Mouse (Mus musculus): ENCODE results near the gene Ube3a. TPM values are rescaled to one million over a fixed set of nuclear protein-coding genes. Genes with fewer than 3 reads are reported as not detected.
A peak's percentile ranks its signal among the peaks of the same experiment; 100 is the strongest.

Ube3a gene
- polyA plus RNA-seq, 1 experiment: 114 TPM

DNA sequence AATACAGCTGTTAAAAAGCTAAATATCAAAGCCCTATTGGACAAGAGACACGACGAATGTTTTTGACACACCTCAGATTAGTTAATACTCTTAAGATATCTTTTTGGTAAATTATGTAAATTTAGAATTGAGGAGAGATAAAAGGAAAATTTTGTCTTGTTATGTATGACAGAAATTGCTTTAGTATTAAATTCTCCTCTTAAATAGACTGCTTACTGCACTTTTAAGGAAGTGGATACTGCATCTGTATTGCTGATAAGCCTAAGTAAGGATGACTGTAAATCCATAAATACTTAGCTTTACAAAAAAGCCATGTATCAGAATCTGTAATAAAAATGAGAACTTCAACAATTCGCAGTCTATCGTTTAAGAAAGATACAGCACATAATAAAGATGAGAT, 1.8 kb downstream of the Ube3a start:
- H3K9ac ChIP-seq (ENCODE audit: low read depth, poor library complexity, severe bottlenecking): peak overlapping the region; percentile 88
- no peaks in the 10 kb centered on the region for H3K9me3 ChIP-seq (replicated peaks; ENCODE audit: control insufficient read depth, insufficient read depth, low read length, poor library complexity, severe bottlenecking)
- H3K36me3 ChIP-seq (ENCODE audit: control insufficient read depth, insufficient read depth, low read length, poor library complexity, severe bottlenecking): no peaks in the 10 kb centered on the region
- H3K27ac ChIP-seq (ENCODE audit: insufficient read depth, low read length): no peak overlapping the region
- H3K4me1 ChIP-seq (ENCODE audit: control insufficient read depth, insufficient read depth, low read length): no peaks in the 10 kb centered on the region
- no peak overlapping the region for H3K4me3 ChIP-seq (ENCODE audit: low read depth, low read length)
- H3K27me3 ChIP-seq (ENCODE audit: control insufficient read depth, insufficient read depth, low read length, poor library complexity, severe bottlenecking): no peaks in the 10 kb centered on the region
- no peak for TF ChIP-seq POLR2A (IDR thresholded peaks at IDR 0.05; ENCODE audit: insufficient read depth, low read length)

DNA sequence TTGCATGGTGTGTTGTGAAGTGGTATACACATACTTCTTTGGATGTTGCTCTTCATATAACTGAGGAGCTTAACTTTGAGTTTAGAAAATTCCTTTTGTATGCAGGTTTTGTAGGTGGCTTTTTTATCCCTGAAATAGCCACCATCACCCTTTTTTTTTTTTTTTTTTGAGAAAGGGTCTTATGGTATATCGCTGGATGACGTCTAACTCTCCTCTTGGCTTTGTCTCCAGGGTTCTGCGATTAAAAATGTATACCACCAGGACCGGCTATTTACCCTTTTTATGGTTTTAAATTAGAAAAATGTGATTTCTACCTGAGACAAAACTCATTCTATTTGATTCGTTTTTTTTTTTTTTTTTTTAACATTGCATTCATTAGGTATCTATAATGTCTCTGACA, 2.2 kb downstream of the Ube3a start:
- Histone ChIP-seq H3K4me1 (ENCODE audit: control insufficient read depth, insufficient read depth, low read length) (no peaks in the 10 kb centered on the region), H3K27ac (ENCODE audit: insufficient read depth, low read length) (no peak overlapping the region), H3K27me3 (ENCODE audit: control insufficient read depth, insufficient read depth, low read length, poor library complexity, severe bottlenecking) (no peaks in the 10 kb centered on the region), H3K4me3 (ENCODE audit: low read depth, low read length) (no peak overlapping the region), H3K36me3 (ENCODE audit: control insufficient read depth, insufficient read depth, low read length, poor library complexity, severe bottlenecking) (no peaks in the 10 kb centered on the region), H3K9ac (ENCODE audit: low read depth, poor library complexity, severe bottlenecking) (no peak overlapping the region), H3K9me3 (replicated peaks; ENCODE audit: control insufficient read depth, insufficient read depth, low read length, poor library complexity, severe bottlenecking) (no peaks in the 10 kb centered on the region)
- no peak for TF ChIP-seq CTCF (IDR thresholded peaks at IDR 0.05; ENCODE audit: low read depth, low read length)
- TF ChIP-seq POLR2A (IDR thresholded peaks at IDR 0.05; ENCODE audit: insufficient read depth, low read length): no peak
- no peak for TF ChIP-seq EP300 (IDR thresholded peaks at IDR 0.05; ENCODE audit: insufficient read depth, low read depth, low read length)

DNA sequence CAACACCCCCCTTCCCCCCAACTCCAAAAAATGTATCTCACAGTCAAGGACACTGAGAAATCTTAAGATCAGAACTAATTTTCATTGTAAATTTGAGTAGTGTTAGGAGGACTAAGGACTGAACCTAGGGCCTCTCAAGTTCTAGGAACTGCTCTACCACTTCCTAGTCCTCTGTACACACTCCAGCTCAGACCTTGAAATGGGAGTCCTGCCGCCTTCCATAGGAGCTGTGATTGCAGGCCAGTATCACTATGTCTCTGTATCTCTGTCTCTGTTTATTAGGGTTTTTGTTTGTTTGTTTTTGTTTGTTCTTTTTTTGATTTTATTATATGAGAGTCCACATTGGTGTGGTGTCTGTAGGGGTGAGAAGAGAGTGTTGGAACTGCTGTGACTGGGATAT, 3.4 kb downstream of the Ube3a start:
- Histone ChIP-seq H3K4me1 (ENCODE audit: control insufficient read depth, insufficient read depth, low read length) (no peaks in the 10 kb centered on the region), H3K4me3 (ENCODE audit: low read depth, low read length) (no peak overlapping the region), H3K9ac (ENCODE audit: low read depth, poor library complexity, severe bottlenecking) (no peak overlapping the region), H3K9me3 (replicated peaks; ENCODE audit: control insufficient read depth, insufficient read depth, low read length, poor library complexity, severe bottlenecking) (no peaks in the 10 kb centered on the region), H3K27me3 (ENCODE audit: control insufficient read depth, insufficient read depth, low read length, poor library complexity, severe bottlenecking) (no peaks in the 10 kb centered on the region), H3K27ac (ENCODE audit: insufficient read depth, low read length) (no peak overlapping the region), H3K36me3 (ENCODE audit: control insufficient read depth, insufficient read depth, low read length, poor library complexity, severe bottlenecking) (no peaks in the 10 kb centered on the region)
- no peak for TF ChIP-seq POLR2A (IDR thresholded peaks at IDR 0.05; ENCODE audit: insufficient read depth, low read length)
- no peak for TF ChIP-seq EP300 (IDR thresholded peaks at IDR 0.05; ENCODE audit: insufficient read depth, low read depth, low read length)
- TF ChIP-seq CTCF (IDR thresholded peaks at IDR 0.05; ENCODE audit: low read depth, low read length): no peak

DNA sequence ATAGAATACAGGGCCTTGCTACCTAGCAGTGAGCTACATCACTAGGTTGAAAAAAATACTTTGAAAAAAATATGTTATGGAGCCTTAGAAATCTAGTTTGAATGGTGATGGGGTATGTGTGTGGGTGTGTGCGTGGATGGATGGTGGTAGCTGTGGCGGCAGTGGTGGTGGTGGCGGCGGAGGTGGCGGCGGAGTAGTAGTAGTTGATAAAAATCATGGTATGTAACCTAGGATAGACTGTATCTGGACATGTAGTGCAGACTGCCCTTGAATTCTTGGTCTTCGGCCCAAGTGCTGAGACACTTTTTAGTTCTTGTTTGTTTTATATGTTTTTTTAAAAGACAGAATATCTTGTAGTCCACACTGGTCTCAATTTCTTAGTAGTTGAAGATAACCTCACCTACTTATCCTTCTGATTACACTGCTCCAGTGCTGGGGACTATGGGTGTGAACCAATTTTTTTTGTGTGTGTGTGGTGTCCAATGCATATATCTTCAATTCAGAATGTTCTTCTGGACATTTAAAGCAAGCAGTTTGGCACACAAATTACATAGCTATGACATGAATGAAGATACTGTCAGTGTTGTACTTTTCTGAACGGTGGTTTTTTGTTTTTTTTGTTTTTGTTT, 6.3 kb downstream of the Ube3a start:
- Histone ChIP-seq H3K27ac (ENCODE audit: insufficient read depth, low read length) (no peak overlapping the region), H3K4me1 (ENCODE audit: control insufficient read depth, insufficient read depth, low read length) (no peaks in the 10 kb centered on the region), H3K27me3 (ENCODE audit: control insufficient read depth, insufficient read depth, low read length, poor library complexity, severe bottlenecking) (no peaks in the 10 kb centered on the region), H3K9ac (ENCODE audit: low read depth, poor library complexity, severe bottlenecking) (no peak overlapping the region), H3K4me3 (ENCODE audit: low read depth, low read length) (no peak overlapping the region), H3K36me3 (ENCODE audit: control insufficient read depth, insufficient read depth, low read length, poor library complexity, severe bottlenecking) (no peaks in the 10 kb centered on the region), H3K9me3 (replicated peaks; ENCODE audit: control insufficient read depth, insufficient read depth, low read length, poor library complexity, severe bottlenecking) (no peaks in the 10 kb centered on the region)
- TF ChIP-seq CTCF (IDR thresholded peaks at IDR 0.05; ENCODE audit: low read depth, low read length): no peak
- TF ChIP-seq POLR2A (IDR thresholded peaks at IDR 0.05; ENCODE audit: insufficient read depth, low read length): no peak
- TF ChIP-seq EP300 (IDR thresholded peaks at IDR 0.05; ENCODE audit: insufficient read depth, low read depth, low read length): no peak

DNA sequence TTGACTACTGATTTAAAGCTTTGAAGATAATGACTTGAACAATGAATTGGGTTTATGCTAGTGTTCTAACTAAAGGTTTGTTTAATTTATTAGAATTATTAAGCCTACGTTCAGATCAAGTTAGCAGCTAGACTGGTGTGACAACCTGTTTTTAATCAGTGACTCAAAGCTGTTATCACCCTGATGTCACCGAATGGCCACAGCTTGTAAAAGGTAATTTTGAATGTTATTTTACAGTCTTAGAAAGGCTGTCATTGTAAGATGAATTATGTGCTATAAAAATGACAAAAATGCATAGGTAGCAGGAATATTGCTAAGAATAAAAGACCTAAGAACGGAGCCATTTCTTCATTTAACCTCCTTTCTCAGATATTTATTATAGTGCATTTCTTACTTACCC, 14.7 kb downstream of the Ube3a start:
- no peak for TF ChIP-seq CTCF (IDR thresholded peaks at IDR 0.05; ENCODE audit: low read depth, low read length)
- TF ChIP-seq POLR2A (IDR thresholded peaks at IDR 0.05; ENCODE audit: insufficient read depth, low read length): no peak
- no peak for TF ChIP-seq EP300 (IDR thresholded peaks at IDR 0.05; ENCODE audit: insufficient read depth, low read depth, low read length)
- no peak overlapping the region for H3K27ac ChIP-seq (ENCODE audit: insufficient read depth, low read length)
- no peak overlapping the region for H3K4me3 ChIP-seq (ENCODE audit: low read depth, low read length)
- no peaks in the 10 kb centered on the region; the same call in 1 of the 2 replicates for H3K36me3 ChIP-seq (ENCODE audit: control insufficient read depth, insufficient read depth, low read length, poor library complexity, severe bottlenecking)
- no peaks in the 10 kb centered on the region for H3K9me3 ChIP-seq (replicated peaks; ENCODE audit: control insufficient read depth, insufficient read depth, low read length, poor library complexity, severe bottlenecking)
- no peaks in the 10 kb centered on the region for H3K27me3 ChIP-seq (ENCODE audit: control insufficient read depth, insufficient read depth, low read length, poor library complexity, severe bottlenecking)
- H3K4me1 ChIP-seq (ENCODE audit: control insufficient read depth, insufficient read depth, low read length): no peaks in the 10 kb centered on the region
- H3K9ac ChIP-seq (ENCODE audit: low read depth, poor library complexity, severe bottlenecking): no peak overlapping the region

DNA sequence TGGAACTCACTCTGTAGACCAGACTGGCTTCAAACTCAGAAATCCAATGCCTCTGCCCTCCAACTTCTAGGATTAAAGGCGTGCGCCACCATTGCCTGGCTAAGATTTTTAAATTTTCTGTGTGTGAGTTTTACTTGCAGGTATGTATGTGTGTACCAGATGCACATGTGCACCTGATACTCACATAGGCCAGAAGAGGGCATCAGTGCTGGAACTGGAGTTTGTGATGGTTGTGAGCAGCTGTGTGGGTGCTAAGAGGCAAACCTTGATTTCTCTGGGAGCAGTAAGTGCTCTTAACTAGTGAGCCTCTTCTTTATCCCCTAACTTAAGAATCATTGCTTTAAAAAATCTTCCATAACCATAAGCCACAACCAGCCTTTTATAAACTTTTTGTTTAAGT, 17.0 kb downstream of the Ube3a start:
- Histone ChIP-seq H3K27ac (ENCODE audit: insufficient read depth, low read length) (no peak overlapping the region), H3K4me1 (ENCODE audit: control insufficient read depth, insufficient read depth, low read length) (no peaks in the 10 kb centered on the region), H3K9ac (ENCODE audit: low read depth, poor library complexity, severe bottlenecking) (no peak overlapping the region), H3K9me3 (replicated peaks; ENCODE audit: control insufficient read depth, insufficient read depth, low read length, poor library complexity, severe bottlenecking) (no peaks in the 10 kb centered on the region), H3K36me3 (ENCODE audit: control insufficient read depth, insufficient read depth, low read length, poor library complexity, severe bottlenecking) (peaks cover 2% of the 10 kb centered on the region; the same call in 1 of the 2 replicates), H3K27me3 (ENCODE audit: control insufficient read depth, insufficient read depth, low read length, poor library complexity, severe bottlenecking) (no peaks in the 10 kb centered on the region), H3K4me3 (ENCODE audit: low read depth, low read length) (no peak overlapping the region)
- TF ChIP-seq POLR2A (IDR thresholded peaks at IDR 0.05; ENCODE audit: insufficient read depth, low read length) (no peak), CTCF (IDR thresholded peaks at IDR 0.05; ENCODE audit: low read depth, low read length) (peak; percentile 33), EP300 (IDR thresholded peaks at IDR 0.05; ENCODE audit: insufficient read depth, low read depth, low read length) (no peak)
